Mouse (Mus musculus) limb, embryonic 13.5 days (tissue): ENCODE measurements around the gene 1110004F10Rik. TPM values are rescaled to one million over a fixed set of nuclear protein-coding genes. Genes with fewer than 3 reads are reported as not detected.

Experiments
- ATAC-seq: fragments of 200-750 bp; cut with Nextera tagmentation; 2 replicates; pipeline ENCODE4 v1.8.0; 2017; ENCODE audit warnings: low read depth, moderate number of reproducible peaks, moderate TSS enrichment; ENCODE audit not compliant: low FRiP score
- H3K27ac ChIP-seq: fragments of 300-500 bp; sonication (generic); 2 replicates; pipeline ENCODE4 v1.5.1; 2015; ENCODE audit warnings: inconsistent platforms, mild to moderate bottlenecking, moderate library complexity
- H3K27me3 ChIP-seq: fragments of 300-500 bp; sonication (generic); 2 replicates; pipeline ENCODE4 v1.6.1; 2015; ENCODE audit warnings: mild to moderate bottlenecking, inconsistent platforms
- H3K36me3 ChIP-seq: fragments of 300-500 bp; sonication (generic); 2 replicates; pipeline ENCODE4 v1.6.1; 2015; ENCODE audit warnings: inconsistent platforms, mild to moderate bottlenecking, moderate library complexity
- H3K4me1 ChIP-seq: fragments of 300-500 bp; sonication (generic); 2 replicates; pipeline ENCODE4 v1.6.1; 2015; ENCODE audit warnings: inconsistent platforms
- H3K4me2 ChIP-seq: fragments of 300-500 bp; sonication (generic); replicated peaks from 2 replicates; pipeline ENCODE4 v1.6.1; 2015; ENCODE audit warnings: inconsistent platforms, mild to moderate bottlenecking, moderate library complexity
- H3K4me3 ChIP-seq: fragments of 300-500 bp; sonication (generic); 2 replicates; pipeline ENCODE4 v1.5.1; 2015; ENCODE audit warnings: moderate library complexity, mild to moderate bottlenecking, inconsistent platforms
- H3K9ac ChIP-seq: fragments of 300-500 bp; sonication (generic); 2 replicates; pipeline ENCODE4 v1.6.1; 2015; ENCODE audit warnings: mild to moderate bottlenecking, inconsistent platforms
- H3K9me3 ChIP-seq: fragments of 300-500 bp; sonication (generic); 2 replicates; pipeline ENCODE4 v1.6.1; 2016; ENCODE audit warnings: inconsistent platforms
- WGBS: fragments of 180-500 bp; shearing (Covaris S2); methylation state at CpG from one replicate; pipeline ENCODE4 v1.1.7; 2015; 5-methylcytosine and 5-hydroxymethylcytosine counted together
- polyA plus RNA-seq: library from polyadenylated mRNA; unstranded; fragments of >200 nt; fragmentation: Nextera tagmentation; extraction: Ambion mirVana; gene quantifications from 2 replicates; pipeline ENCODE4 v1.2.1, GENCODE M21; 2015

1110004F10Rik gene
- polyA plus RNA-seq = 319 and 338 TPM in 2 replicates

- under 1% methylated on average over 11 of the region's 11 CpGs for WGBS
- Histone ChIP-seq H3K4me3 (peak within 1 kb of the TSS; percentile 65), H3K4me1 (peaks cover 35% of the 10 kb centered on the region), H3K27me3 (peaks cover 49% of the 10 kb centered on the region), H3K27ac (peak within 1 kb of the TSS; percentile 89), H3K36me3 (no peaks in the 10 kb centered on the region), H3K9me3 (no peaks in the 10 kb centered on the region), H3K4me2 (peak within 1 kb of the TSS; percentile 99), H3K9ac (peak within 1 kb of the TSS; percentile 88)
- ATAC-seq = peak; percentile 41; the same call in 1 of the 2 replicates
These were observed at the start of gene 1110004F10Rik for GRCm38 (mm10) chr7:116039196-116039537. TSS of gene 1110004F10Rik (plus strand) at chr7:116039397.

- no peak overlapping the region for H3K9ac ChIP-seq
- no peak overlapping the region for H3K27ac ChIP-seq
- H3K27me3 ChIP-seq = no peaks in the 10 kb centered on the region
- H3K4me2 ChIP-seq = no peak overlapping the region
- WGBS = 87% methylated on average over 4 of the region's 4 CpGs
- H3K36me3 ChIP-seq = no peaks in the 10 kb centered on the region
- no peaks in the 10 kb centered on the region for H3K4me1 ChIP-seq
- no peak for ATAC-seq
- H3K4me3 ChIP-seq = no peak overlapping the region
- no peaks in the 10 kb centered on the region for H3K9me3 ChIP-seq
These were observed 36.5 kb upstream of the 1110004F10Rik start for GRCm38 (mm10) chr7:116002726-116003125.

- Histone ChIP-seq H3K27ac (0 out of 2 replicates have a peak overlapping the region, but pooled peaks have one; percentile 34), H3K4me2 (peak overlapping the region; percentile 99), H3K4me1 (peaks cover 29% of the 10 kb centered on the region), H3K9ac (peak overlapping the region; percentile 95), H3K4me3 (peak overlapping the region; percentile 65), H3K36me3 (no peaks in the 10 kb centered on the region), H3K9me3 (no peaks in the 10 kb centered on the region), H3K27me3 (peaks cover 22% of the 10 kb centered on the region)
- ATAC-seq = no peak
- 58% methylated on average over 3 of the region's 3 CpGs for WGBS
These were observed 9.2 kb upstream of the 1110004F10Rik start for GRCm38 (mm10) chr7:116029991-116030390.

DNA sequence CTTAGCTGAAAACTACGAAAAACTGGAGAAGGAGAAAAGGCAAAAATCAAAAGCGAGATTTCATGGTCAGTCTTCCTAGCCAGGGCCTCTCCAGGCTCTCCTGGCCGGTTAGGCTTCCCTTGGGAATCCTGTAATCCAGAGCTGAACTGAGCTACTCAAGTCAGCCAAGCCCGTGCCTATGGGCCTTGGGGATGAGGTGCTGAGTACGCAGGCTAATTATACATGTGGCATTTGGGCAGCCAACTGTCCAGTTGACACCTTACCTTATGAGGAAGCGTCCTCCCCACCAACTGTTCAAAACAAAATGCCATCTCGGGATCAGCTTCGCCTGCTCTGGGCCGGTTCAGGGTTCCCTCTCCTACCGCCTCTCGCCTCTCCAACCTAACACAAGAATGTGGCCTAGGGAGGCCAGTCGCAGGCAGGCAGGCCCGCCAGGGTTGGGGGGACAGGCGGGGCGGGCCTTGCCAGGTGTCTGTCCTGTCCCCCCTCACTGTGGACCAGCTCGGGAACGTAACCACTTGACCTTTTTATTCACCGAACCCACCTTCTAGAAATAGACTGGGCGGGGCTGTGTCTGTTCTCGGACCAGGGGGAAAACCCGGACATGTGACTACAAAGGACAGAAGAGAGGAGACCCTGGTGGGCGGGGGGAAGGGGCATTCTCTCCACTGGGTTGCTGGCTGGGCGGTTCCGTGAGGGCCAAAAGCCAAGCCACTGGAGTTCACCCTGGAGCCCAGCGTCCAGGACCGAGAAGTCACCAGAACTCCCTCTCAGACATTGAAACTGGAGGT, 8.4 kb upstream of the 1110004F10Rik start:
- peak overlapping the region; percentile 95 for H3K27ac ChIP-seq
- no peaks in the 10 kb centered on the region for H3K36me3 ChIP-seq
- no peaks in the 10 kb centered on the region for H3K9me3 ChIP-seq
- 9% methylated on average over 26 of the region's 26 CpGs for WGBS
- H3K4me3 ChIP-seq = peak overlapping the region; percentile 65
- ATAC-seq = peak; percentile 44
- H3K4me2 ChIP-seq = peak overlapping the region; percentile 99
- peaks cover 29% of the 10 kb centered on the region for H3K27me3 ChIP-seq
- H3K4me1 ChIP-seq = peaks cover 29% of the 10 kb centered on the region
- H3K9ac ChIP-seq = peak overlapping the region; percentile 95

- H3K27me3 ChIP-seq = peaks cover 35% of the 10 kb centered on the region
- no peaks in the 10 kb centered on the region for H3K9me3 ChIP-seq
- WGBS = under 1% methylated on average over 14 of the region's 14 CpGs
- H3K36me3 ChIP-seq = no peaks in the 10 kb centered on the region
- H3K9ac ChIP-seq = peak overlapping the region; percentile 95
- H3K27ac ChIP-seq = peak overlapping the region; percentile 95
- H3K4me2 ChIP-seq = peak overlapping the region; percentile 99
- ATAC-seq = no peak
- peak overlapping the region; percentile 65 for H3K4me3 ChIP-seq
- peaks cover 29% of the 10 kb centered on the region for H3K4me1 ChIP-seq
These were observed 7.8 kb upstream of the 1110004F10Rik start for GRCm38 (mm10) chr7:116031388-116031717.

GRCm38 (mm10) chr7:116031718-116032595, 7.2 kb upstream of the 1110004F10Rik start:
- WGBS = under 1% methylated on average over 65 of the region's 65 CpGs
- peak overlapping the region; percentile 95 for H3K27ac ChIP-seq

DNA sequence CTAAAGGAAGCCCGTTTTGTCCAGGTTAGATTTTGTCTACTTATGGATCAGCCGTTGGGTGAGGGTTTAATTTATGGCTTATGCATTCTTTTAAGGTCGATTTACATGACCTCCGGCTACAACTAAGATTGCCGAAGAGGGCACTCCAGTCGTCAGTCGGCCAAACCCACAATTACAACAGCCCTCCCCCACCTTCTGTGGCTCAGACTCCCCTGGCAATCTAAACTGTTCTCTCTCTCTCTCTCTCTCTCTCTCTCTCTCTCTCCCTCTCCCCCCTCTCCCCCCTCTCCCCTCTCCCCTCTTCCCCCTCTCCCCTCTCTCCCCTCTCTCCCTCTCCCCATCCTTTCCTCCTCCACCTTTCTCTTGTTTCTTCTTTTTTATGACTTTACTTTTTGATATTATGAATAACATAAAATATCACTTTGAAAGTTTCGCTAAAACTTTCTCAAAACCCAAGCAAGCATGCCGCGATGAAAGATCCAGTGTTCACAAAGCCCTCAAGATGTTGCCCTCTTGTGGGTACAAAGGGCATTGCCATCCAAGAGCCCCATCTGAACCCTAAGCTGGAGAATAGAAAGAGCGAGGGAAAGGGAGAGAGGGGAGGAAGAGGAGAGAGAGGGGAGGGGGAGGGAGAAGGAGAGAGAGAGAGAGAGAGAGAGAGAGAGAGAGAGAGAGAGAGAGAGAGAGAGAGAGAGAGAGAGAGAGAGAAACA, 6.4 kb upstream of the 1110004F10Rik start:
- Histone ChIP-seq H3K9me3 (no peaks in the 10 kb centered on the region), H3K4me3 (peak overlapping the region; percentile 65), H3K27ac (peak overlapping the region; percentile 96), H3K9ac (peak overlapping the region; percentile 95), H3K27me3 (peaks cover 47% of the 10 kb centered on the region), H3K4me2 (peak overlapping the region; percentile 99), H3K36me3 (no peaks in the 10 kb centered on the region), H3K4me1 (peaks cover 29% of the 10 kb centered on the region)
- ATAC-seq = peak; percentile 24
- WGBS = 0% methylated on average over 11 of the region's 11 CpGs

More at GRCm38 (mm10) chr7:116031718-116032595, 7.2 kb upstream of the 1110004F10Rik start:
- no peaks in the 10 kb centered on the region for H3K36me3 ChIP-seq
- H3K4me2 ChIP-seq = peak overlapping the region; percentile 99
- peak overlapping the region; percentile 65 for H3K4me3 ChIP-seq
- peaks cover 41% of the 10 kb centered on the region for H3K27me3 ChIP-seq
- peaks cover 29% of the 10 kb centered on the region for H3K4me1 ChIP-seq
- peak overlapping the region; percentile 95 for H3K9ac ChIP-seq
- H3K9me3 ChIP-seq = no peaks in the 10 kb centered on the region
- peak; percentile 17; the same call in 1 of the 2 replicates for ATAC-seq

GRCm38 (mm10) chr7:116033371-116034241, 5.6 kb upstream of the 1110004F10Rik start:
- H3K4me2 ChIP-seq = peak overlapping the region; percentile 99
- H3K27me3 ChIP-seq = peaks cover 49% of the 10 kb centered on the region
- whole genome bisulfite sequencing = under 1% methylated on average over 53 of the region's 54 CpGs
- H3K36me3 ChIP-seq = no peaks in the 10 kb centered on the region
- H3K9ac ChIP-seq = peak overlapping the region; percentile 88
- no peaks in the 10 kb centered on the region for H3K9me3 ChIP-seq
- peaks cover 32% of the 10 kb centered on the region for H3K4me1 ChIP-seq
- ATAC-seq = peak; percentile 12; the same call in 1 of the 2 replicates
- peak overlapping the region; percentile 96 for H3K27ac ChIP-seq
- peak overlapping the region; percentile 65 for H3K4me3 ChIP-seq

DNA sequence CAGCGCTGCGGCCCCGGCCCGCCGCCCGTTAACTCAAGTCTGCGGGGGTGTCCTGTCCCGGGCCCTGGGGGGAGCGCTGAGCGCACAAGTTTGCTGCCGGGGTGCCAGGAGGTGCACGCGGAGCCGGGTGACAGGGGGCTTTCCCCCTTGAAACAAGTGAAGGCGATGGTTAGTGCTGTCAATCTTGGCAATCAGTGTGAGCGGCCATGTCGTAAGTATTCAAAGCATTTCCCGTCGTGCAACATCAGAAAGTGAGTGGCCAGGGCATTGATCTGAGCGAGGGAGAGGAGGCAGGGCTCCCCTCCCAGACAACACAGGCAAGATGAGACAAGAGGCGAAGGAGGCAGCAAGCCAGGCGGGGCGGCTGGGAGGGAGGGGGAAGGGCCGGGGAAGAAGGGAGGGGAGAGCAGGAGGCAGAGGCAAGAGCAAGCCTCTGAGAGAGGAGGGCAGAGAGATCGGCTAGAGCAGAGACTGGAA, 4.9 kb upstream of the 1110004F10Rik start:
- peaks cover 36% of the 10 kb centered on the region for H3K4me1 ChIP-seq
- H3K4me3 ChIP-seq = peak overlapping the region; percentile 65
- peaks cover 53% of the 10 kb centered on the region for H3K27me3 ChIP-seq
- WGBS = under 1% methylated on average over 25 of the region's 25 CpGs
- ATAC-seq = no peak
- H3K4me2 ChIP-seq = peak overlapping the region; percentile 99
- peak overlapping the region; percentile 96 for H3K27ac ChIP-seq
- peak overlapping the region; percentile 88 for H3K9ac ChIP-seq
- H3K36me3 ChIP-seq = no peaks in the 10 kb centered on the region
- no peaks in the 10 kb centered on the region for H3K9me3 ChIP-seq

DNA sequence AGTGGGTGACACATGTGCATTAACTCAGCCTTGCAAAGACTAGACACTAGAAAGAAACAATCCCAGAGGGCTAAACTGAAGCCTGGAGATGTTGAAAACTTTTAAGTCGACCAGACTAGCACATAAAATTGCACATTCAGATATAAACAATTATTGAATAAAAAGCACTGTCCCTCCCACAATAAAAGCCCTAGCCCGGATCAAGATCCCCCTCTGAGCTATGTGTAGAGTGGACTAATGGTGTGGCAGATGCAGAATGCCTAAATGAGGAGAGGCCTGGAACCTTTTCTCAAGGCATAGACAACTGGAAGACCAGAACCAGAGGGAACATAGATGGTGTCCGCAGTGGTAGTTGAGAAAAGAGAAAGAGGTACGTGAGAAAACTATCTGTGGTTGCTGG, 3.7 kb upstream of the 1110004F10Rik start:
- peaks cover 36% of the 10 kb centered on the region for H3K4me1 ChIP-seq

More for the DNA sequence above, 3.7 kb upstream of the 1110004F10Rik start:
- peaks cover 51% of the 10 kb centered on the region for H3K27me3 ChIP-seq
- H3K36me3 ChIP-seq = no peaks in the 10 kb centered on the region
- H3K27ac ChIP-seq = no peak overlapping the region
- H3K4me3 ChIP-seq = peak overlapping the region; percentile 65
- no peak for ATAC-seq
- WGBS = 46% methylated on average over 4 of the region's 4 CpGs
- H3K9me3 ChIP-seq = no peaks in the 10 kb centered on the region
- peak overlapping the region; percentile 99 for H3K4me2 ChIP-seq
- peak overlapping the region; percentile 88 for H3K9ac ChIP-seq
